Mouse (Mus musculus): Measurements from ENCODE around the gene Coa3. TPM values are rescaled to one million over a fixed set of nuclear protein-coding genes. Genes with fewer than 3 reads are reported as not detected.

Coa3 gene
- polyA plus RNA-seq, 1 experiment, result 540 TPM

GRCm38 (mm10) chr11:101251031-101251430 lies 27.9 kb downstream of the Coa3 start:
- Histone ChIP-seq H3K36me3 (ENCODE audit: control insufficient read depth, insufficient read depth, low read length) (no peaks in the 10 kb centered on the region), H3K4me3 (ENCODE audit: insufficient read depth, low read depth, low read length) (no peak overlapping the region), H3K27me3 (replicated peaks; ENCODE audit: control insufficient read depth, insufficient read depth, low read length) (no peaks in the 10 kb centered on the region), H3K4me1 (ENCODE audit: control insufficient read depth, insufficient read depth, low read length) (peaks cover 7% of the 10 kb centered on the region; the same call in 1 of the 2 replicates), H3K27ac (ENCODE audit: insufficient read depth, low read depth, low read length) (no peak overlapping the region)
- WGBS, result 38% methylated on average over 2 of the region's 2 CpGs
- peak; percentile 69 for DNase-seq
- TF ChIP-seq POLR2A (IDR thresholded peaks at IDR 0.05; ENCODE audit: low read depth, low read length) (no peak), CTCF (conservative IDR thresholded peaks at IDR 0.05; ENCODE audit: insufficient read depth, insufficient read length, low read depth, low read length) (no peak)

GRCm38 (mm10) chr11:101248258-101248994 lies 30.5 kb downstream of the Coa3 start:
- Histone ChIP-seq H3K27me3 (replicated peaks; ENCODE audit: control insufficient read depth, insufficient read depth, low read length) (no peaks in the 10 kb centered on the region), H3K4me3 (ENCODE audit: insufficient read depth, low read depth, low read length) (no peak overlapping the region), H3K4me1 (ENCODE audit: control insufficient read depth, insufficient read depth, low read length) (peaks cover 16% of the 10 kb centered on the region; the same call in 1 of the 2 replicates), H3K36me3 (ENCODE audit: control insufficient read depth, insufficient read depth, low read length) (no peaks in the 10 kb centered on the region), H3K27ac (ENCODE audit: insufficient read depth, low read depth, low read length) (peak overlapping the region; percentile 39)
- TF ChIP-seq CTCF (conservative IDR thresholded peaks at IDR 0.05; ENCODE audit: insufficient read depth, insufficient read length, low read depth, low read length), result peak; percentile 74
- TF ChIP-seq POLR2A (IDR thresholded peaks at IDR 0.05; ENCODE audit: low read depth, low read length), result no peak
- peak; percentile 86 for DNase-seq
- 26% methylated on average over 14 of the region's 14 CpGs for whole genome bisulfite sequencing

GRCm38 (mm10) chr11:101247521-101248030 lies 31.3 kb downstream of the Coa3 start:
- TF ChIP-seq POLR2A (IDR thresholded peaks at IDR 0.05; ENCODE audit: low read depth, low read length), result no peak
- no peak for TF ChIP-seq CTCF (conservative IDR thresholded peaks at IDR 0.05; ENCODE audit: insufficient read depth, insufficient read length, low read depth, low read length)
- peak; percentile 84 for DNase-seq
- Histone ChIP-seq H3K36me3 (ENCODE audit: control insufficient read depth, insufficient read depth, low read length) (no peaks in the 10 kb centered on the region), H3K4me1 (ENCODE audit: control insufficient read depth, insufficient read depth, low read length) (peaks cover 16% of the 10 kb centered on the region; the same call in 1 of the 2 replicates), H3K4me3 (ENCODE audit: insufficient read depth, low read depth, low read length) (peak overlapping the region; percentile 55), H3K27ac (ENCODE audit: insufficient read depth, low read depth, low read length) (peak overlapping the region; percentile 39), H3K27me3 (replicated peaks; ENCODE audit: control insufficient read depth, insufficient read depth, low read length) (no peaks in the 10 kb centered on the region)
- WGBS, result 65% methylated on average over 6 of the region's 6 CpGs

DNA sequence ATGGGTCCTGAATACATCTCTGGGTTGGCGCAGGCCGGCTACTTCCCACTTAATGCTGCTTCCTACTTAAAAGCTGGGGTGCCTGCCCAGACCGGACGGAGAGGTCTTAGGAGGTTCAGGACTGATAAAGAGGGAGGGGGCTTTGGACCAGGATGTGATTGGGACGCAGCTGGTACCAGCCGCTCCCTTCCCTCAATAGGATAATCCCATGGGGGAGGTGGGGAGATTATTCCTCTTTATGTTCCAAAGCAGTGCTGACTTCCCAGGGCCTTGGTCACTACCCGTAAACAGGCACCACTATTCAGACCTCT lies 32.3 kb downstream of the Coa3 start:
- no peaks in the 10 kb centered on the region for H3K27me3 ChIP-seq (replicated peaks; ENCODE audit: control insufficient read depth, insufficient read depth, low read length)
- H3K27ac ChIP-seq (ENCODE audit: insufficient read depth, low read depth, low read length), result peak overlapping the region; percentile 39
- peaks cover 16% of the 10 kb centered on the region; the same call in 1 of the 2 replicates for H3K4me1 ChIP-seq (ENCODE audit: control insufficient read depth, insufficient read depth, low read length)
- peak overlapping the region; percentile 55 for H3K4me3 ChIP-seq (ENCODE audit: insufficient read depth, low read depth, low read length)
- 40% methylated on average over 7 of the region's 7 CpGs for WGBS
- no peaks in the 10 kb centered on the region for H3K36me3 ChIP-seq (ENCODE audit: control insufficient read depth, insufficient read depth, low read length)
- TF ChIP-seq CTCF (conservative IDR thresholded peaks at IDR 0.05; ENCODE audit: insufficient read depth, insufficient read length, low read depth, low read length) (no peak), POLR2A (IDR thresholded peaks at IDR 0.05; ENCODE audit: low read depth, low read length) (no peak)
- no peak for DNase-seq

GRCm38 (mm10) chr11:101245855-101246701 lies 32.8 kb downstream of the Coa3 start, which contains the start of gene Ramp2:
TSS of gene Ramp2 (plus strand) at chr11:101246028.
- H3K4me1 ChIP-seq (ENCODE audit: control insufficient read depth, insufficient read depth, low read length), result peaks cover 12% of the 10 kb centered on the region; the same call in 1 of the 2 replicates
- no peaks in the 10 kb centered on the region for H3K36me3 ChIP-seq (ENCODE audit: control insufficient read depth, insufficient read depth, low read length)
- H3K27me3 ChIP-seq (replicated peaks; ENCODE audit: control insufficient read depth, insufficient read depth, low read length), result no peaks in the 10 kb centered on the region
- 4% methylated on average over 63 of the region's 63 CpGs for WGBS
- DNase-seq, result peak; percentile 70
- peak within 1 kb of the TSS; percentile 63 for H3K27ac ChIP-seq (ENCODE audit: insufficient read depth, low read depth, low read length)
- no peak for TF ChIP-seq POLR2A (IDR thresholded peaks at IDR 0.05; ENCODE audit: low read depth, low read length)
- no peak for TF ChIP-seq CTCF (conservative IDR thresholded peaks at IDR 0.05; ENCODE audit: insufficient read depth, insufficient read length, low read depth, low read length)
- H3K4me3 ChIP-seq (ENCODE audit: insufficient read depth, low read depth, low read length), result peak within 1 kb of the TSS; percentile 55

DNA sequence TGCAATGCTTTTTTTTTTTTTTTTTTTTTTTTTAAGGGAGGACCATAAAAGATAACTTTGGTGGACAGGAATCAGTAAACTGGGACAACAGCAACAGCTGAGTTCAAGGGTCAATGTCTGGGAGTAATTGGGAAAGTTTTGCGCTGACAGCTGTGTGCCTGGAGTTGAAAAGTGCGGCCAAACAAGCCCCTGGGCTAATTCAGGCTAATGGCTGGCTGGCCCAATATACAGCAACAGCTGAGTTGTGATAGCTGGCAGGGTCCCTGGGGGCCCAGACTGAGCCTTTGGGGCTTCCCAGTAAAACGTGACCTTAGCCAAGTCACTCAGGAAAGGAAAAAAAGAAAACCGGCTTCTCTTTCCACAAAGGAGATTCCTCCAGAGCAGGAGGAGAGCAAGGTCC lies 33.8 kb downstream of the Coa3 start:
- WGBS, result 40% methylated on average over 4 of the region's 4 CpGs
- no peak for TF ChIP-seq CTCF (conservative IDR thresholded peaks at IDR 0.05; ENCODE audit: insufficient read depth, insufficient read length, low read depth, low read length)
- no peak for TF ChIP-seq POLR2A (IDR thresholded peaks at IDR 0.05; ENCODE audit: low read depth, low read length)
- H3K27me3 ChIP-seq (replicated peaks; ENCODE audit: control insufficient read depth, insufficient read depth, low read length), result no peaks in the 10 kb centered on the region
- peaks cover 12% of the 10 kb centered on the region; the same call in 1 of the 2 replicates for H3K4me1 ChIP-seq (ENCODE audit: control insufficient read depth, insufficient read depth, low read length)
- H3K4me3 ChIP-seq (ENCODE audit: insufficient read depth, low read depth, low read length), result no peak overlapping the region
- DNase-seq, result peak; percentile 77
- no peaks in the 10 kb centered on the region for H3K36me3 ChIP-seq (ENCODE audit: control insufficient read depth, insufficient read depth, low read length)
- H3K27ac ChIP-seq (ENCODE audit: insufficient read depth, low read depth, low read length), result peak overlapping the region; percentile 63
